In genomic region chr1:97872493-97872892, GRCm38 (mm10) we compare ENCODE assay signal across 12 mouse cellular contexts.
DNase-seq lines count a peak whose midpoint lies in the region; ATAC-seq and TF ChIP-seq lines count a peak whose summit lies in the region.
"Had no signal": no experiment of that assay in that cellular context is flagged by ENCODE, and none has a peak within 500 bp of the region (broad histone marks: within the 10 kb centered on the region; RNA-seq: fewer than 3 reads in every experiment).

No protein-coding gene starts in this region.

- no peaks in the 10 kb centered on the region for H3K27me3 ChIP-seq in hindbrain, postnatal 0 days (ENCODE audit: insufficient read depth, low read length)
- no peaks in the 10 kb centered on the region for H3K27me3 ChIP-seq in hindbrain, embryonic 11.5 days (ENCODE audit: control insufficient read depth, insufficient read depth, low read length)
- H3K27me3 ChIP-seq: embryonic facial prominence, embryonic 15.5 days; neural tube, embryonic 12.5 days had no signal

- no peaks in the 10 kb centered on the region for H3K4me1 ChIP-seq in hindbrain, postnatal 0 days (ENCODE audit: insufficient read depth, low read length)
- H3K4me1 ChIP-seq in hindbrain, embryonic 11.5 days (replicated peaks; ENCODE audit: control insufficient read depth, insufficient read depth, low read length): no peaks in the 10 kb centered on the region
- H3K4me1 ChIP-seq: embryonic facial prominence, embryonic 15.5 days; neural tube, embryonic 12.5 days had no signal

- intact Hi-C loops in gastrocnemius, postnatal 36 days (cut with DNase I): no loop called here

- no peak overlapping the region for H3K27ac ChIP-seq in hindbrain, postnatal 0 days
- no peak overlapping the region for H3K27ac ChIP-seq in hindbrain, embryonic 11.5 days (ENCODE audit: low read depth, low read length)
- H3K27ac ChIP-seq: embryonic facial prominence, embryonic 15.5 days; neural tube, embryonic 12.5 days had no signal

- no peaks in the 10 kb centered on the region for H3K9me3 ChIP-seq in hindbrain, postnatal 0 days (ENCODE audit: low read length)
- H3K9me3 ChIP-seq in hindbrain, embryonic 11.5 days (ENCODE audit: control insufficient read depth, low read length): no peaks in the 10 kb centered on the region
- H3K9me3 ChIP-seq: embryonic facial prominence, embryonic 15.5 days; neural tube, embryonic 12.5 days had no signal

- DNase-seq in cerebellum, adult 9-10 months: peak; percentile 10
- no peak for DNase-seq in cerebellum, adult 11-12 months
- peak; percentile 40 for DNase-seq in hindbrain, postnatal 0 days (ENCODE audit: low spot score)
- DNase-seq in hindbrain, embryonic 11.5 days (ENCODE audit: low spot score): no peak
- peak; percentile 33 for DNase-seq in adipocyte (ENCODE audit: low spot score)
- DNase-seq in large intestine, adult 2 months (ENCODE audit: low read depth, low spot score): peak; percentile 6
- no peak for DNase-seq in embryo, embryonic 9.5 days (ENCODE audit: extremely low spot score)
- no peak for DNase-seq in gastrocnemius, postnatal 36 days
- DNase-seq: gastrocnemius, postnatal 25 days; thymus, adult 18-20 months had no signal

- H3K9ac ChIP-seq in hindbrain, postnatal 0 days (replicated peaks; ENCODE audit: low read length): no peak overlapping the region
- no peak overlapping the region for H3K9ac ChIP-seq in hindbrain, embryonic 11.5 days (ENCODE audit: low read depth, low read length)
- H3K9ac ChIP-seq: embryonic facial prominence, embryonic 15.5 days; neural tube, embryonic 12.5 days had no signal

- ATAC-seq in hindbrain, postnatal 0 days: no peak
- ATAC-seq in hindbrain, embryonic 11.5 days (ENCODE audit: low FRiP score): no peak

- peak; percentile 53 for TF ChIP-seq CTCF in hindbrain, postnatal 0 days (IDR thresholded peaks at IDR 0.05; ENCODE audit: low read depth)

- no peak overlapping the region for H3K4me2 ChIP-seq in hindbrain, postnatal 0 days (ENCODE audit: low read depth, low read length)
- no peak overlapping the region for H3K4me2 ChIP-seq in hindbrain, embryonic 11.5 days (replicated peaks; ENCODE audit: low read depth, low read length)
- H3K4me2 ChIP-seq: embryonic facial prominence, embryonic 15.5 days; neural tube, embryonic 12.5 days had no signal

- H3K4me3 ChIP-seq in hindbrain, postnatal 0 days (ENCODE audit: low read length): no peak overlapping the region
- no peak overlapping the region for H3K4me3 ChIP-seq in hindbrain, embryonic 11.5 days (ENCODE audit: low read depth, low read length)
- H3K4me3 ChIP-seq: embryonic facial prominence, embryonic 15.5 days; neural tube, embryonic 12.5 days had no signal

- 53% methylated on average over 5 of the region's 5 CpGs for WGBS in hindbrain, postnatal 0 days
- 59% methylated on average over 5 of the region's 5 CpGs for WGBS in hindbrain, embryonic 11.5 days
- 20% methylated on average over 5 of the region's 5 CpGs for WGBS in large intestine, adult 2 months

- no peaks in the 10 kb centered on the region for H3K36me3 ChIP-seq in hindbrain, postnatal 0 days (ENCODE audit: insufficient read depth, low read length)
- no peaks in the 10 kb centered on the region for H3K36me3 ChIP-seq in hindbrain, embryonic 11.5 days (ENCODE audit: control insufficient read depth, insufficient read depth, low read length)
- H3K36me3 ChIP-seq: embryonic facial prominence, embryonic 15.5 days; neural tube, embryonic 12.5 days had no signal

Comparison
In these comparisons a context has a peak if more than half of its experiments do, and no peak if none do; other contexts are left out.
1. DNase-seq: peak in cerebellum, adult 9-10 months (single experiment), hindbrain, postnatal 0 days (single experiment), adipocyte (single experiment) and large intestine, adult 2 months (single experiment); none in cerebellum, adult 11-12 months (single experiment), hindbrain, embryonic 11.5 days (single experiment), embryo, embryonic 9.5 days (single experiment) and gastrocnemius, postnatal 36 days (0 of 2).